ENCODE assay signal across 8 mouse cellular contexts in the genomic region with DNA sequence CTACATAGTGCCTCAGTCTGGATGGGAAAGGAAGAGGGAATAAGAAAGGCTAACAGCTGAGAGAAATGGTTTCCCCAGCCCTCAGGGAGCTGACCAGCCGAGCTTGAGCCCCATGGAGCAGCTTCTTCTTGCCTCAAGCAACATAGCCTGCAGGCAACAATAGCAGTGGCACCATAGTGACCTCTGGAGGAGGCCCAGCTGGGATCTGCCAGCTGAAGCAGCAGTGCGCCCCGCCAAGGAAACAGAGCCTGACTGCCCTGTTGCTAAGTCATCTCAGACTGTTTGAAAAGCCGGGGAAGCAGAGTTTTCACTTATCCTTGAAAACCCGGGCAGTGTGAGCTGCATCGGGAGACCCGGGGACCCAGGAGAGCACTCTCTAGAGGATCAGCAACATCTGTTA. TPM values are rescaled to one million over a fixed set of nuclear protein-coding genes. Genes with fewer than 3 reads are reported as not detected.
DNase-seq lines count a peak whose midpoint lies in the region; ATAC-seq lines count a peak whose summit lies in the region.

No protein-coding gene starts in this region.

- no peak overlapping the region for H3K27ac ChIP-seq in embryonic facial prominence, embryonic 13.5 days
- 0 out of 4 replicates have a peak overlapping the region, but pooled peaks of 1 of the 2 experiments have one; percentile 15 for H3K27ac ChIP-seq in heart, embryonic 14.5 days (replicated peaks in 1 of 2; ENCODE audit: control insufficient read depth in 1 of 2, insufficient read depth in 1 of 2, low read depth in 2 of 2, low read length in 2 of 2)

- peak overlapping the region; percentile 88 for H3K4me2 ChIP-seq in embryonic facial prominence, embryonic 13.5 days
- peak overlapping the region; percentile 86 for H3K4me2 ChIP-seq in heart, embryonic 14.5 days (ENCODE audit: low read length)

- H3K9ac ChIP-seq in embryonic facial prominence, embryonic 13.5 days, result 0 out of 2 replicates have a peak overlapping the region, but pooled peaks have one; percentile 41
- peak overlapping the region; percentile 84 for H3K9ac ChIP-seq in heart, embryonic 14.5 days (ENCODE audit: low read length)

- peaks cover 27% of the 10 kb centered on the region for H3K4me1 ChIP-seq in embryonic facial prominence, embryonic 13.5 days
- peaks cover 20 to 29% of the 10 kb centered on the region in 2 experiments for H3K4me1 ChIP-seq in heart, embryonic 14.5 days (ENCODE audit: control insufficient read depth in 2 of 2, insufficient read depth in 2 of 2, low read length in 2 of 2)

- peak; percentile 43 for DNase-seq in 3T3-L1 (ENCODE audit: low read depth, low spot score)
- DNase-seq in adrenal gland, adult 8-10 months, result peak; percentile 65
- DNase-seq in kidney, postnatal 25 days, result peak; percentile 52 to 63
- DNase-seq in lung, postnatal 36 days, result peak; percentile 72
- DNase-seq in right cerebral cortex, postnatal 36 days (ENCODE audit: low spot score in 2 of 2), result peak; percentile 26 to 52

- H3K4me3 ChIP-seq in embryonic facial prominence, embryonic 13.5 days, result peak overlapping the region; percentile 8; the same call in 1 of the 2 replicates
- H3K4me3 ChIP-seq in heart, embryonic 14.5 days (ENCODE audit: control insufficient read depth in 1 of 2, insufficient read depth in 1 of 2, low read depth in 1 of 2, low read length in 2 of 2), result 0 out of 4 replicates have a peak overlapping the region, but pooled peaks of 1 of the 2 experiments have one; percentile 1

- WGBS in embryonic facial prominence, embryonic 13.5 days, result 12% methylated on average over 7 of the region's 7 CpGs
- WGBS in heart, embryonic 14.5 days, result 9% methylated on average over 7 of the region's 7 CpGs

- no peaks in the 10 kb centered on the region for H3K9me3 ChIP-seq in embryonic facial prominence, embryonic 13.5 days
- no peaks in the 10 kb centered on the region for H3K9me3 ChIP-seq in heart, embryonic 14.5 days (ENCODE audit: control insufficient read depth, low read length)

- H3K27me3 ChIP-seq in embryonic facial prominence, embryonic 13.5 days, result no peaks in the 10 kb centered on the region
- no peaks in the 10 kb centered on the region for H3K27me3 ChIP-seq in heart, embryonic 14.5 days (ENCODE audit: control insufficient read depth, insufficient read depth, low read length)

- no peaks in the 10 kb centered on the region for H3K36me3 ChIP-seq in embryonic facial prominence, embryonic 13.5 days
- peaks cover 8% of the 10 kb centered on the region; the same call in 1 of the 2 replicates for H3K36me3 ChIP-seq in heart, embryonic 14.5 days (ENCODE audit: control insufficient read depth, insufficient read depth, low read length)

- no peak for ATAC-seq in embryonic facial prominence, embryonic 13.5 days (ENCODE audit: insufficient number of reproducible peaks, insufficient read depth, low FRiP score, low TSS enrichment, low read depth)
- ATAC-seq in heart, embryonic 14.5 days (ENCODE audit: insufficient number of reproducible peaks, insufficient read depth, low FRiP score, low read depth), result no peak
- ATAC-seq in inflammation-experienced regulatory T-cells, adult 6 months, result no peak

RNA-seq across cellular contexts. Expression of a gene that starts 3.2 kb away (rescaled TPM):
- 100 to 1,000 TPM in 2 of 4 experiments, 10 to 100 TPM in 2; 82.9 to 169 (median 120) TPM for total RNA-seq in adrenal gland, adult 8-10 months (2022)
- polyA plus RNA-seq in embryonic facial prominence, embryonic 13.5 days (2015; fragmentation: Nextera tagmentation; extraction: Ambion mirVana), result 176 and 193 TPM in 2 replicates
- 119 and 135 TPM in 2 replicates for polyA plus RNA-seq in heart, embryonic 14.5 days (2014; fragmentation: Nextera tagmentation; extraction: Ambion mirVana)
- polyA plus RNA-seq in inflammation-experienced regulatory T-cells, adult 6 months (2017; shearing (Covaris generic)), result under 1 TPM in 2 of 3 experiments, not detected in 1; 0.12 to 0.36 TPM

Comparison
In these comparisons a context has a peak if more than half of its experiments do, and no peak if none do; other contexts are left out.
1. RNA of a gene that starts 3.2 kb away (polyA plus RNA-seq): 176 to 193 TPM in embryonic facial prominence, embryonic 13.5 days and 119 to 135 TPM in heart, embryonic 14.5 days; 0.12 to 0.36 TPM in inflammation-experienced regulatory T-cells, adult 6 months; every median in the first group is over 10 times any median in the second.
2. Peak in every context shown above with its lines, with median percentiles within 50 percentile points of each other: DNase-seq.